Mouse (Mus musculus) forebrain, embryonic 11.5 days (tissue): ENCODE results near the gene Dap. TPM values are rescaled to one million over a fixed set of nuclear protein-coding genes. Genes with fewer than 3 reads are reported as not detected.

Experiments used
- ATAC-seq: fragments of 200-750 bp; cut with Nextera tagmentation; replicated peaks from 2 replicates; pipeline ENCODE4 v1.8.0; 2017; ENCODE audit warnings: moderate TSS enrichment; ENCODE audit not compliant: low FRiP score
- DNase-seq: peaks from one replicate; pipeline ENCODE4 v3.0.0-alpha.2; 2017; ENCODE audit warnings: low spot score
- H3K27ac ChIP-seq: fragments of 300-500 bp; sonication (generic); 2 replicates; pipeline ENCODE4 v1.5.1; 2014; ENCODE audit warnings: low read depth, low read length
- H3K27me3 ChIP-seq: fragments of 300-500 bp; sonication (generic); 2 replicates; pipeline ENCODE4 v1.6.1; 2014; ENCODE audit warnings: mild to moderate bottlenecking, low read length, mixed read lengths; ENCODE audit not compliant: control insufficient read depth, insufficient read depth
- H3K36me3 ChIP-seq: fragments of 300-500 bp; sonication (generic); 2 replicates; pipeline ENCODE4 v1.6.1; 2014; ENCODE audit warnings: mild to moderate bottlenecking, low read length, moderate library complexity, mixed read lengths; ENCODE audit not compliant: control insufficient read depth, insufficient read depth
- H3K4me1 ChIP-seq: fragments of 300-500 bp; sonication (generic); replicated peaks from 2 replicates; pipeline ENCODE4 v1.6.1; 2014; ENCODE audit warnings: low read length, mixed read lengths; ENCODE audit not compliant: control insufficient read depth, insufficient read depth
- H3K4me2 ChIP-seq: fragments of 300-500 bp; sonication (generic); 2 replicates; pipeline ENCODE4 v1.6.1; 2014; ENCODE audit warnings: low read depth, mild to moderate bottlenecking, low read length, moderate library complexity, mixed read lengths; ENCODE audit not compliant: severe bottlenecking
- H3K4me3 ChIP-seq: fragments of 300-500 bp; sonication (generic); 2 replicates; pipeline ENCODE4 v1.5.1; 2014; ENCODE audit warnings: low read depth, low read length
- H3K9ac ChIP-seq: fragments of 300-500 bp; sonication (generic); 2 replicates; pipeline ENCODE4 v1.6.1; 2014; ENCODE audit warnings: low read length
- H3K9me3 ChIP-seq: fragments of 300-500 bp; sonication (generic); 2 replicates; pipeline ENCODE4 v1.6.1; 2016; ENCODE audit warnings: low read length, mixed read lengths; ENCODE audit not compliant: control insufficient read depth
- WGBS: fragments of 180-500 bp; shearing (Covaris S2); extraction: QIAGEN DNeasy Blood & Tissue Kit; methylation state at CpG from one replicate; pipeline ENCODE4 v1.1.7; 2014; 5-methylcytosine and 5-hydroxymethylcytosine counted together
- polyA plus RNA-seq: library from polyadenylated mRNA; unstranded; fragments of >200 nt; fragmentation: Nextera tagmentation; extraction: Ambion mirVana; gene quantifications from 2 replicates; pipeline ENCODE4 v1.2.1, GENCODE M21; 2014

The Dap gene
- polyA plus RNA-seq, 1 experiment from 2014 or later: 39.3 TPM

DNA sequence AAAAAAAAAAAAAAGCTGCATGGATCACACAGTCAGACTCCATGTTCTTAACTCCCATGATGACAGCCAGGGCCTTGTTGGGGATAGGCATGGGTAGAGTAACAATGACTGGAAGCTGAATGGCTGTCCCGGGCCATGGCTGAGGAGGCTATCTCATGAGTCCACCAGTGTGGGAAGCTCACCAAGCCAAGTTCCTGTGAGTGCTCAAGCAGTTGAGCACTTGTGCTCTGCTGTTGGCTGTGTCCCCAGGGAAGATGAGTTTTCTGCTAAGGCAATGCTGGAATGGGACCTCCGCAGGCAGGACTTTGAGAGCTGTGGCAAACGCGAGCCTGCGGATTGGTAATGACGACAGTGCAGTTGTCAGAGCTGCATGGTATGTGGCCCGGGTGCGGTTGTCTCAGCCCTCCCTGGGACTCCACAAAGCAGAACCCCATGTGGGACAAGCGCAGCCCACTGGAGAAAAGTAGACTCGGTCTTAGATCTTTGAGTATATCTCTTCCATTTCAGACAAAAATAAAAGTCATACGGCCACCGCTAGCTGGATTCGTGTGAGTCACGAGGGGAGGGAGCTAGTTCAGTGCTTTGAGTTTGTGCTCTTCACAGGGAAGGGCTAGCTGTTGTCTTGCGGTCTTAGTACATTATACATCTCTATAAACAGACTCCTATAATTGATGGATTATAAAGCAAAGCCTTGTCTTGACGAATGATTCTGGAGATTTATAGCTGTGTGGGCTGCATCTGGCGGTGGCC is 20.8 kb downstream of the Dap start:
- no peaks in the 10 kb centered on the region for H3K27me3 ChIP-seq
- no peaks in the 10 kb centered on the region for H3K4me1 ChIP-seq
- H3K36me3 ChIP-seq: no peaks in the 10 kb centered on the region
- no peaks in the 10 kb centered on the region for H3K9me3 ChIP-seq
- no peak overlapping the region for H3K4me2 ChIP-seq
- no peak overlapping the region for H3K27ac ChIP-seq
- WGBS: 92% methylated on average over 17 of the region's 17 CpGs
- no peak for DNase-seq
- ATAC-seq: no peak
- H3K4me3 ChIP-seq: no peak overlapping the region
- no peak overlapping the region for H3K9ac ChIP-seq

DNA sequence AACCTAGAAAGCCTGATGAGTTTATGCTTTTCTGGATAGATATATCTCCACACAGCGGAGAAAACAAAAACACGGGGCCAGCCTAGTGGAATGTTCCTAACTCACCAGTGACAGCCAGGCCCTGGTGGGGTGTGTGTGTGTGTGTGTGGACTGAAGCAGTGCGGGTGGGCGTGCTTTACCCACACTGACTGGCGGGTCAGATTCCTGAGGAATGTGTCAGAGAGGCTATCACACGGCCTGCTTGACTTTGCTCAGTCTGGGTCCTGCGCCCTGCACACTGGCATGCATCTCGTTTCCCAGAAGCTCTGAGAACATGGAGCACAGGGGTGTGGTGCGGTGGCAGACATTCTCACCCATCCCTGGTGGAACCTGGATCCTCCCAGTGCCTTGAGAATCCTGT is 21.8 kb downstream of the Dap start:
- no peak for ATAC-seq
- 82% methylated on average over 9 of the region's 9 CpGs for WGBS
- no peak overlapping the region for H3K4me2 ChIP-seq
- no peak overlapping the region for H3K27ac ChIP-seq
- H3K4me3 ChIP-seq: no peak overlapping the region
- H3K4me1 ChIP-seq: no peaks in the 10 kb centered on the region
- H3K36me3 ChIP-seq: no peaks in the 10 kb centered on the region
- H3K27me3 ChIP-seq: no peaks in the 10 kb centered on the region
- no peak for DNase-seq
- no peak overlapping the region for H3K9ac ChIP-seq
- H3K9me3 ChIP-seq: no peaks in the 10 kb centered on the region

DNA sequence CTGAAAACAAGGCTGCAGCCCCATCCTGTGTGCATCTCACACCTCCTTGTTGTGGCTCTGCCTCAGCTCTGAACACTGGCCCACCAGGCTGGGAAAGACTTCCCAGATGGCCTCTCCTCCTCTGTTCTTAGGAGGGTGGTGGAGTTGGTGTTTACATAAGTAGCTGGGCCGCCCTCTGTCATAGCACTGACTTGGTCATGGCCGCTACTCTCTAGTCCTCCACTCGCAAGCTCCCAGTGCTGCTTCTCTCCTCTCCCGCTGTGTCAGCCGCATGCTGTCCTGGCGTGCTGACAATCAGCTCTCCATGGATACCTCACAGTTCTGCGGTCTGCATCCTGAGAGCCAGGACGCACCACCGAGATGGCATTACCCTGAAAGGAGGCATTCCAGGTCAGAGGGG is 22.9 kb downstream of the Dap start:
- H3K9me3 ChIP-seq: no peaks in the 10 kb centered on the region
- H3K27me3 ChIP-seq: no peaks in the 10 kb centered on the region
- no peak overlapping the region for H3K4me3 ChIP-seq
- no peak overlapping the region for H3K27ac ChIP-seq
- WGBS: 75% methylated on average over 9 of the region's 9 CpGs
- H3K4me1 ChIP-seq: no peaks in the 10 kb centered on the region
- DNase-seq (no peak), ATAC-seq (no peak)
- H3K4me2 ChIP-seq: no peak overlapping the region
- H3K36me3 ChIP-seq: no peaks in the 10 kb centered on the region
- H3K9ac ChIP-seq: no peak overlapping the region

DNA sequence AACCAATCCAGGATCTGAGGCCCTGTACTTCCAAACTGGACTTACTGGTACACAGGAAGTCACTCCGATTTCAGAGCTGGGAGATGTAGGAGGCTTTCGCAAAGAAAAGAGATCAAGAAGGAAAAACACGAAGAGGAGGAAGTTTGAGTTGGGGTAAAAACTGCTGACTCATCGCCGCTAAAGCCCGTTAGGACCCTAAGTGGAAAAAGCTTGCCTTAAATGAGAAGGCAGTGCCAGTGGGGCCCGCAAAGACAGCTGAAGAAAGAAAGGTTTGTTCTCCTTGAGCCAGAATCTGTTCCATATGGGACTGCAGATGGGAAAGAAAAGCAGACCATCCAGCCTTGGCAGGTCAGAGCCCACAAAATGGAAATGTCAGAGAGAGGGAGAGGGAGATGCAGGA is 24.8 kb downstream of the Dap start:
- H3K36me3 ChIP-seq: no peaks in the 10 kb centered on the region
- no peaks in the 10 kb centered on the region for H3K9me3 ChIP-seq
- WGBS: 71% methylated on average over 7 of the region's 7 CpGs
- no peaks in the 10 kb centered on the region for H3K27me3 ChIP-seq
- no peak overlapping the region for H3K27ac ChIP-seq
- H3K4me3 ChIP-seq: no peak overlapping the region
- no peaks in the 10 kb centered on the region for H3K4me1 ChIP-seq
- DNase-seq: no peak
- no peak overlapping the region for H3K9ac ChIP-seq
- H3K4me2 ChIP-seq: no peak overlapping the region
- ATAC-seq: no peak

DNA sequence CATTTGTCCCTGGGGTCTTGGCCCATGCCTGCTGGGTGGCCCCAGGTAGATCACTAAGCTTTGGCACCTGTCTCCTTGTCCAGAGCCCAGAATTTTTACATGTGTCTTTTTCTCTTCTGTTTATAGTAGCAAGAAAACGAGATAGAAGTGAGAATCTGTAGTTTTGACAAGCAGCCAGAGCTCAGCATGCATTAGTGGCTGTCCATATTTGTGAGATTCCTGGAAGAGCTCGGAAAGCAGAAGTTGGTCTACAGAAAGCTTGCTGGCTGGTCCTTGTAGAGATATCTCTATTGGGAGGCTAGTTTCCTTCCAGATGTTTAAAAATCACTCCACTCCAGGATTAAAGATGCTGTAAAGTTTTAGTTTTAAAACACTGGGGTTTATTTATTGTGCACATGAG is 25.9 kb downstream of the Dap start:
- Histone ChIP-seq H3K4me3 (no peak overlapping the region), H3K27ac (no peak overlapping the region), H3K27me3 (no peaks in the 10 kb centered on the region), H3K9me3 (no peaks in the 10 kb centered on the region), H3K4me1 (no peaks in the 10 kb centered on the region), H3K4me2 (no peak overlapping the region), H3K9ac (no peak overlapping the region), H3K36me3 (no peaks in the 10 kb centered on the region)
- WGBS: 70% methylated on average over 2 of the region's 2 CpGs
- DNase-seq (no peak), ATAC-seq (no peak)

DNA sequence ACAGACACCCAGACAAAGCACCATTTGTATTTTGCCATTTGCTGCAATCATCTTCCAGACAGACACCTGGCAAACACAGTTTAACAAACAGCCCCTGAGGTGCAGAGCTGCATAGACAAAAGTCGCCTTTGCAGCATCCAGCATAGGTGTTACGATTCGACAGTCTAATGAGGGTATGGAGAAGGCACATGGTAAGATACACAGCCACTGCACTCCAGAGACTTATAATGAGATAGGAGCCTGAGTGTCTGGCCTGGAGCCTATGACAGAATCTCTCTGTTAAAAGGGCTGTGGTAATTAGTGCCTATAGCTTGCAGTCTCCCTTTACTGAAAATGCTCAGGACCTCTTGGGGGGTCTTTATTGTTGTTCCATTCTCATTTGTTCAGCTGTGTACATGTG is 26.6 kb downstream of the Dap start:
- ATAC-seq (peak; percentile 25; the same call in 1 of the 2 replicates), DNase-seq (no peak)
- 74% methylated on average over 3 of the region's 3 CpGs for WGBS
- H3K4me2 ChIP-seq: no peak overlapping the region
- H3K36me3 ChIP-seq: no peaks in the 10 kb centered on the region
- no peaks in the 10 kb centered on the region for H3K27me3 ChIP-seq
- H3K9me3 ChIP-seq: no peaks in the 10 kb centered on the region
- H3K4me3 ChIP-seq: no peak overlapping the region
- H3K9ac ChIP-seq: no peak overlapping the region
- H3K4me1 ChIP-seq: no peaks in the 10 kb centered on the region
- H3K27ac ChIP-seq: no peak overlapping the region

DNA sequence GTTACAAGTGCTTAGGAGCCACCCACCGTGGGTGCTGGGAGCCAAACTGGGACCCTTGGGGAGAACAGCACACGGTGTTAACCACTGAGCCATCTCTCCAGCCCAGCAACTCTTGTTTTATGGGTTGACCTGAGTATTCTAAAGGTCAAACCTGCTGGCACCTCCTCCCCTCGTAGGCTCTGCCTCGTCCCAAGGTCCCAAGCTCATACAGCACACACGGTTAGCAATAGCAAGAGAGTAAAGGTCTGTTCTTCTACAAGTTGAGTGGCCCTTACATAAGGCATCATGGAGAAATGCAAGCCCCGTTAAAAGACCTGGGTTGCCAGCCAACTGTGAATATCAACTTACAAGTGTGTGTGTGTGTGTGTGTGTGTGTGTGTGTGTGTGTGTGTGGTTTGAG is 27.1 kb downstream of the Dap start:
- Histone ChIP-seq H3K4me1 (no peaks in the 10 kb centered on the region), H3K36me3 (no peaks in the 10 kb centered on the region), H3K9ac (no peak overlapping the region), H3K27me3 (no peaks in the 10 kb centered on the region), H3K4me3 (no peak overlapping the region), H3K27ac (no peak overlapping the region), H3K9me3 (no peaks in the 10 kb centered on the region), H3K4me2 (no peak overlapping the region)
- ATAC-seq (no peak), DNase-seq (no peak)
- 94% methylated on average over 6 of the region's 6 CpGs for whole genome bisulfite sequencing

DNA sequence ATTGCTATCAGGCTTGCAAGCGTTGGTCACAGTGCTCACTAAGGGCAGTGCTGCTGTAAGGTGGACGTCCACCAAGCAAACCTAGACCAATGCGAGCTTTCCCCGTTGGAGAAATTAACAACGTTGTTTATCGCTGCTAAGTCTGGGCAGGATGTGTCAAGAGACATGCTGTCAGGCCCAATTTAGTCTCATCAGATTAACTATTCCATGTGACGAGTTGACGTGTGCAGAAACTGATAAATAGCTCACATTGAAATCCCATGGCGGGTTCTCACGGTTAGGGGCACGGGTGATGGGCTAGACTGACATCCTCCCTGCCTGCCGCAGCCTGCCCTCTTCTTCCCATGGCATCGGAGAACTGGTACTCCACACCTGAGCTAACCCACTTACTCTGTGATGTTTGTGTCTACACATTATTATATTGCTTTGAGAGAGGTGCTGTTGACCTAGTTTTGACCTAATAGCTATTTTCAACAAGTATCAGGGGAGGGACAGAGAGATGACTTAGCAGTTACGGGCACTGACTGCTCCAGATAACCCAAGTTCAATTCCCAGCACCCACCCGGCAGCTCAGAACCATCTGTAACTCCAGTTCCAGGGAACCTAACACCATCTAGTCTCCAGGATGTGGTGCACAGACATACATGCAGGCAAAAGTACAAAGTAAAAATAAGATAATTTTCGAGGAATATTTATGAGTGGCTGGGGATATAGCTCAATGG is 28.6 kb downstream of the Dap start:
- DNase-seq (no peak), ATAC-seq (no peak)
- Histone ChIP-seq H3K9ac (no peak overlapping the region), H3K27ac (no peak overlapping the region), H3K36me3 (no peaks in the 10 kb centered on the region), H3K4me3 (no peak overlapping the region), H3K4me1 (no peaks in the 10 kb centered on the region), H3K27me3 (no peaks in the 10 kb centered on the region), H3K9me3 (no peaks in the 10 kb centered on the region), H3K4me2 (no peak overlapping the region)
- 93% methylated on average over 16 of the region's 16 CpGs for WGBS

DNA sequence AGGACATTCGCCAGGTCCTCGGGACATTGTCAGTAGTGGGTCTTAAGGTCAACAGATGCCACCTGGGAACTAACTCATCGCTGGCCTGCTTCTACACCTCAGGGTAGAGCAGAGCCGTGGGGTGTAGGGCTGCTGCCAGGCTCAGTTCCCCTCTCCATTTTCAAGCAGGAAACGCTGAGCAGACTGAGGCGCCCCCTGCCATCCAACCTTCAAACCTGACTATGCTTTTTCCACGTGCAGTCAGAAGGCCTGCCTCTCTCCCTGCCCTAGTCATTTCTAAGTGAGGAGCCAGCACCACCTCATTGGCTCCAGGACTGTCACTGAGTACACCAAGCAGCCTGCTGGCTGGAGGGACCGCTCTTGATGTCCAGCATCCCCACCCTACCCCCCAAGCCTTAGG is 29.3 kb downstream of the Dap start:
- no peaks in the 10 kb centered on the region for H3K27me3 ChIP-seq
- DNase-seq (no peak), ATAC-seq (no peak)
- no peaks in the 10 kb centered on the region for H3K4me1 ChIP-seq
- H3K9me3 ChIP-seq: no peaks in the 10 kb centered on the region
- H3K4me2 ChIP-seq: no peak overlapping the region
- H3K4me3 ChIP-seq: no peak overlapping the region
- H3K36me3 ChIP-seq: no peaks in the 10 kb centered on the region
- no peak overlapping the region for H3K9ac ChIP-seq
- WGBS: 70% methylated on average over 8 of the region's 8 CpGs
- H3K27ac ChIP-seq: no peak overlapping the region
